In the genomic region with DNA sequence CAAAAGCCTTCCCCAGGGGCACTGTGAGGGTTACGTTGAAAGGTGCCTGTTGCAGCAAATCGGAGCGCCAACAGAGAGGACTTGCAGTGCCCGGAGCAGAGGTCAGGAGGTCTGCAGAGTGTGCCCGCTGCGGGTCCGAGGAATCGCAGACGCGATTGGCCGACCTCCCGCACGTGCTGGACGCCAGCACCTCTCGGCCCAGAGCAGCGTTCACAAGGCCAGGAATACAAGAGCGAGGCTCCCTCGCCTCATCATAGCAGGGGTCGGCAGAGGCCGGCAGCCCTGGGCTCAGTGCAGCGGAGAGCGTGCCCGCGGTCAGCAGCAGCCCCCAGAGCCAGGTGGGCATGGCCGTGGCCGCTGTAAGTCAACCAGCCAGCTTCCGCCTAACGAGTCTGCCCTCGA, we compare ENCODE assay signal across 8 mouse cellular contexts. TPM values are rescaled to one million over a fixed set of nuclear protein-coding genes. Genes with fewer than 3 reads are reported as not detected.
DNase-seq lines count a peak whose midpoint lies in the region; ATAC-seq and TF ChIP-seq lines count a peak whose summit lies in the region.

No protein-coding gene starts in this region.

- H3K4me3 ChIP-seq in G1E (ENCODE audit: low read depth, low read length): peak overlapping the region; percentile 97
- H3K4me3 ChIP-seq in forebrain, embryonic 10.5 days: peak overlapping the region; percentile 67
- H3K4me3 ChIP-seq in intestine, postnatal 0 days (ENCODE audit: low read depth, low read length): peak overlapping the region; percentile 30
- H3K4me3 ChIP-seq in midbrain, embryonic 10.5 days: peak overlapping the region; percentile 74

- no peak for TF ChIP-seq CTCF in G1E (IDR thresholded peaks at IDR 0.05; ENCODE audit: low read depth, low read length)
- TF ChIP-seq CTCF in intestine, postnatal 0 days (IDR thresholded peaks at IDR 0.05; ENCODE audit: low read depth): no peak

- peak overlapping the region; percentile 23 for H3K9ac ChIP-seq in intestine, postnatal 0 days (ENCODE audit: low read depth, low read length)

- 2% methylated on average over 29 of the region's 29 CpGs for WGBS in forebrain, embryonic 10.5 days
- 11% methylated on average over 29 of the region's 29 CpGs for WGBS in intestine, postnatal 0 days
- under 1% methylated on average over 29 of the region's 29 CpGs for WGBS in midbrain, embryonic 10.5 days

- no peak for ATAC-seq in G1E (ENCODE audit: extremely low read depth, insufficient number of reproducible peaks, low FRiP score, poor library complexity, severe bottlenecking)
- no peak for ATAC-seq in intestine, postnatal 0 days

- no peaks in the 10 kb centered on the region for H3K27me3 ChIP-seq in G1E (ENCODE audit: insufficient read depth, low read length)
- H3K27me3 ChIP-seq in forebrain, embryonic 10.5 days (ENCODE audit: poor library complexity, severe bottlenecking): peaks cover 63% of the 10 kb centered on the region
- peaks cover 14% of the 10 kb centered on the region; the same call in 1 of the 2 replicates for H3K27me3 ChIP-seq in intestine, postnatal 0 days (replicated peaks; ENCODE audit: control insufficient read depth, insufficient read depth, low read length)
- peaks cover 59% of the 10 kb centered on the region for H3K27me3 ChIP-seq in midbrain, embryonic 10.5 days (ENCODE audit: low read depth, poor library complexity, severe bottlenecking)

- peak overlapping the region; percentile 90 for H3K27ac ChIP-seq in forebrain, embryonic 10.5 days
- peak overlapping the region; percentile 46; the same call in 1 of the 2 replicates for H3K27ac ChIP-seq in intestine, postnatal 0 days (ENCODE audit: low read depth, low read length)
- H3K27ac ChIP-seq in midbrain, embryonic 10.5 days (replicated peaks): peak overlapping the region; percentile 89

- H3K4me1 ChIP-seq in G1E (ENCODE audit: insufficient read depth, low read depth, low read length): peaks cover 90% of the 10 kb centered on the region
- H3K4me1 ChIP-seq in forebrain, embryonic 10.5 days: peaks cover 88% of the 10 kb centered on the region
- peaks cover 20% of the 10 kb centered on the region for H3K4me1 ChIP-seq in intestine, postnatal 0 days (replicated peaks; ENCODE audit: control insufficient read depth, insufficient read depth, low read length)
- H3K4me1 ChIP-seq in midbrain, embryonic 10.5 days: peaks cover 90% of the 10 kb centered on the region

- DNase-seq in cerebellum, adult 11 months: peak; percentile 44
- no peak for DNase-seq in cerebellum, adult 9-10 months
- no peak for DNase-seq in G1E (ENCODE audit: low spot score)
- DNase-seq in forebrain, embryonic 10.5 days (ENCODE audit: extremely low spot score, low spot score): peak; percentile 57
- peak; percentile 69 for DNase-seq in midbrain, embryonic 10.5 days (ENCODE audit: low spot score)
- DNase-seq in right cerebral cortex, postnatal 36 days (ENCODE audit: low spot score in 2 of 2): no peak
- DNase-seq in layer of hippocampus, adult 9-10 months (ENCODE audit: low spot score): no peak

- no peaks in the 10 kb centered on the region for H3K9me3 ChIP-seq in G1E (replicated peaks)
- no peaks in the 10 kb centered on the region for H3K9me3 ChIP-seq in forebrain, embryonic 10.5 days
- no peaks in the 10 kb centered on the region for H3K9me3 ChIP-seq in intestine, postnatal 0 days (ENCODE audit: control insufficient read depth)
- H3K9me3 ChIP-seq in midbrain, embryonic 10.5 days (replicated peaks): no peaks in the 10 kb centered on the region

- H3K4me2 ChIP-seq in intestine, postnatal 0 days (replicated peaks; ENCODE audit: low read depth): peak overlapping the region; percentile 67

- peaks cover 30% of the 10 kb centered on the region for H3K36me3 ChIP-seq in G1E (replicated peaks)
- H3K36me3 ChIP-seq in forebrain, embryonic 10.5 days (replicated peaks): no peaks in the 10 kb centered on the region
- no peaks in the 10 kb centered on the region; the same call in 1 of the 2 replicates for H3K36me3 ChIP-seq in intestine, postnatal 0 days (ENCODE audit: control insufficient read depth, insufficient read depth)
- H3K36me3 ChIP-seq in midbrain, embryonic 10.5 days: 0 out of 2 replicates have a peak, but pooled peaks cover 3% of the 10 kb centered on the region

RNA-seq across cellular contexts. Expression of gene Ntn3, which starts 0.7 kb away (rescaled TPM):
- total RNA-seq in G1E (2014; fragmentation: Nextera tagmentation): 3.8 and 3.9 TPM in 2 replicates
- total RNA-seq in G1E (2017): 1.5 and 2.1 TPM in 2 replicates
- 1.6 and 1.8 TPM in 2 replicates for polyA plus RNA-seq in G1E (2012)
- 2.3 and 2.9 TPM in 2 replicates for polyA plus RNA-seq in forebrain, embryonic 10.5 days (2016; fragmentation: Nextera tagmentation; extraction: Ambion mirVana)
- polyA plus RNA-seq in intestine, postnatal 0 days (2015; fragmentation: Nextera tagmentation; extraction: Ambion mirVana): 2.0 and 2.1 TPM in 2 replicates
- 3.8 and 4.4 TPM in 2 replicates for polyA plus RNA-seq in midbrain, embryonic 10.5 days (2016; fragmentation: Nextera tagmentation; extraction: Ambion mirVana)

RNA-seq across cellular contexts. Expression of gene Tbc1d24, which starts 3.3 kb away (rescaled TPM):
- total RNA-seq in G1E (2014; fragmentation: Nextera tagmentation): 94.0 and 120 TPM in 2 replicates
- 57.9 and 59.1 TPM in 2 replicates for total RNA-seq in G1E (2017)
- polyA plus RNA-seq in G1E (2012): 14.6 and 23.4 TPM in 2 replicates
- 6.8 and 7.5 TPM in 2 replicates for polyA plus RNA-seq in forebrain, embryonic 10.5 days (2016; fragmentation: Nextera tagmentation; extraction: Ambion mirVana)
- 3.1 and 3.4 TPM in 2 replicates for polyA plus RNA-seq in intestine, postnatal 0 days (2015; fragmentation: Nextera tagmentation; extraction: Ambion mirVana)
- polyA plus RNA-seq in midbrain, embryonic 10.5 days (2016; fragmentation: Nextera tagmentation; extraction: Ambion mirVana): 5.3 and 12.5 TPM in 2 replicates

RNA-seq across cellular contexts. Expression of gene Tedc2, which starts 12.0 kb away (rescaled TPM):
- 22.8 and 41.7 TPM in 2 replicates for total RNA-seq in G1E (2014; fragmentation: Nextera tagmentation)
- total RNA-seq in G1E (2017): 38.3 and 46.5 TPM in 2 replicates
- 47.0 and 55.1 TPM in 2 replicates for polyA plus RNA-seq in G1E (2012)
- polyA plus RNA-seq in forebrain, embryonic 10.5 days (2016; fragmentation: Nextera tagmentation; extraction: Ambion mirVana): 22.1 and 22.6 TPM in 2 replicates
- polyA plus RNA-seq in intestine, postnatal 0 days (2015; fragmentation: Nextera tagmentation; extraction: Ambion mirVana): 6.8 and 7.3 TPM in 2 replicates
- polyA plus RNA-seq in midbrain, embryonic 10.5 days (2016; fragmentation: Nextera tagmentation; extraction: Ambion mirVana): 22.4 and 22.9 TPM in 2 replicates

RNA-seq across cellular contexts. Expression of gene Atp6v0c, which starts 39.1 kb away (rescaled TPM):
- total RNA-seq in G1E (2014; fragmentation: Nextera tagmentation) (126 and 189 TPM in 2 replicates), G1E (2017) (61.1 and 65.5 TPM in 2 replicates)
- 209 and 285 TPM in 2 replicates for polyA plus RNA-seq in G1E (2012)
- polyA plus RNA-seq in forebrain, embryonic 10.5 days (2016; fragmentation: Nextera tagmentation; extraction: Ambion mirVana): 419 and 421 TPM in 2 replicates
- polyA plus RNA-seq in intestine, postnatal 0 days (2015; fragmentation: Nextera tagmentation; extraction: Ambion mirVana): 1,362 and 1,364 TPM in 2 replicates
- polyA plus RNA-seq in midbrain, embryonic 10.5 days (2016; fragmentation: Nextera tagmentation; extraction: Ambion mirVana): 467 and 491 TPM in 2 replicates

RNA-seq across cellular contexts. Expression of gene Ccnf, which starts 42.6 kb away (rescaled TPM):
- 65.0 and 73.4 TPM in 2 replicates for total RNA-seq in G1E (2014; fragmentation: Nextera tagmentation)
- 59.1 and 65.1 TPM in 2 replicates for total RNA-seq in G1E (2017)
- polyA plus RNA-seq in G1E (2012): 87.0 and 87.6 TPM in 2 replicates
- 126 and 128 TPM in 2 replicates for polyA plus RNA-seq in forebrain, embryonic 10.5 days (2016; fragmentation: Nextera tagmentation; extraction: Ambion mirVana)
- polyA plus RNA-seq in intestine, postnatal 0 days (2015; fragmentation: Nextera tagmentation; extraction: Ambion mirVana): 7.8 and 8.6 TPM in 2 replicates
- 116 and 131 TPM in 2 replicates for polyA plus RNA-seq in midbrain, embryonic 10.5 days (2016; fragmentation: Nextera tagmentation; extraction: Ambion mirVana)

Comparison
In these comparisons a context has a peak if more than half of its experiments do, and no peak if none do; other contexts are left out.
1. DNase-seq: peak in cerebellum, adult 11 months (single experiment), forebrain, embryonic 10.5 days (single experiment) and midbrain, embryonic 10.5 days (single experiment); none in cerebellum, adult 9-10 months (single experiment), G1E (single experiment), right cerebral cortex, postnatal 36 days (0 of 2) and layer of hippocampus, adult 9-10 months (single experiment).
2. H3K4me3 ChIP-seq: peak in every context shown above with its lines; median percentile 97 in G1E; 74 in midbrain, embryonic 10.5 days; 67 in forebrain, embryonic 10.5 days; 30 in intestine, postnatal 0 days.
3. Peak in every context shown above with its lines, with median percentiles within 50 percentile points of each other: H3K27ac ChIP-seq.